In genomic region chr10:43489550-43489949, GRCm38 (mm10) we compare ENCODE assay signal across 10 mouse cellular contexts. TPM values are rescaled to one million over a fixed set of nuclear protein-coding genes. Genes with fewer than 3 reads are reported as not detected.
DNase-seq lines count a peak whose midpoint lies in the region; ATAC-seq and TF ChIP-seq lines count a peak whose summit lies in the region.
"Had no signal": no experiment of that assay in that cellular context is flagged by ENCODE, and none has a peak within 500 bp of the region (broad histone marks: within the 10 kb centered on the region; RNA-seq: fewer than 3 reads in every experiment).

No protein-coding gene starts in this region.

- peaks cover 49% of the 10 kb centered on the region for H3K4me1 ChIP-seq in heart, embryonic 13.5 days
- peaks cover 25% of the 10 kb centered on the region for H3K4me1 ChIP-seq in kidney, adult 2 months (ENCODE audit: control insufficient read depth, insufficient read depth, low read length)
- H3K4me1 ChIP-seq in liver, embryonic 15.5 days (replicated peaks), result peaks cover 41% of the 10 kb centered on the region

- TF ChIP-seq CTCF in Patski (IDR thresholded peaks at IDR 0.05), result no peak
- no peak for TF ChIP-seq CTCF in kidney, adult 2 months (conservative IDR thresholded peaks at IDR 0.05; ENCODE audit: insufficient read depth, insufficient read length, low read depth, low read length)

- ATAC-seq in heart, embryonic 13.5 days (ENCODE audit: extremely low read depth, insufficient number of reproducible peaks, low FRiP score, low TSS enrichment), result no peak
- ATAC-seq in Patski, result peak; percentile 95
- peak; percentile 35 for ATAC-seq in liver, embryonic 15.5 days (ENCODE audit: insufficient read depth)

- no peak for DNase-seq in heart, adult 8-10 months (ENCODE audit: low spot score)
- peak; percentile 41 for DNase-seq in Patski (ENCODE audit: low read depth, low spot score)
- peak; percentile 65 for DNase-seq in kidney, adult 2 months
- no peak for DNase-seq in ovary, postnatal 36 days (ENCODE audit: low spot score)
- no peak for DNase-seq in c-Kit-positive CD71-positive TER-119-positive erythroid progenitor cells, embryonic 14.5 days (ENCODE audit: low spot score)
- no peak for DNase-seq in cerebellum, adult 11-12 months

- POLR2A ChIA-PET in Patski (lab: Charles Lee), result interaction anchor here (0.6 to 1.4 kb wide), 3 partner anchors 9 to 131 kb away, joined by 4 to 5 read pairs (median 4); partner anchors contain the start of gene 1700021F05Rik

- peak overlapping the region; percentile 47 for H3K4me2 ChIP-seq in heart, embryonic 13.5 days
- no peak overlapping the region for H3K4me2 ChIP-seq in liver, embryonic 15.5 days
- H3K4me2 ChIP-seq: embryonic facial prominence, embryonic 13.5 days; neural tube, embryonic 12.5 days had no signal

- no peaks in the 10 kb centered on the region for H3K27me3 ChIP-seq in heart, embryonic 13.5 days (replicated peaks)
- no peaks in the 10 kb centered on the region for H3K27me3 ChIP-seq in Patski
- H3K27me3 ChIP-seq in kidney, adult 2 months (replicated peaks; ENCODE audit: control insufficient read depth, insufficient read depth, low read length), result no peaks in the 10 kb centered on the region
- H3K27me3 ChIP-seq in liver, embryonic 15.5 days, result no peaks in the 10 kb centered on the region
- H3K27me3 ChIP-seq: embryonic facial prominence, embryonic 13.5 days; neural tube, embryonic 12.5 days had no signal

- CTCF ChIA-PET in Patski (lab: Charles Lee), result interaction anchor here (1.4 kb wide), 1 partner anchor 51 kb away, joined by 4 read pairs; no protein-coding TSS in a partner anchor

- H3K9ac ChIP-seq in heart, embryonic 13.5 days, result 0 out of 2 replicates have a peak overlapping the region, but pooled peaks have one; percentile 16
- no peak overlapping the region for H3K9ac ChIP-seq in liver, embryonic 15.5 days
- H3K9ac ChIP-seq: embryonic facial prominence, embryonic 13.5 days; neural tube, embryonic 12.5 days had no signal

- WGBS in heart, embryonic 13.5 days, result 18% methylated on average over 6 of the region's 6 CpGs
- WGBS in kidney, adult 2 months, result 13% methylated on average over 6 of the region's 6 CpGs
- WGBS in liver, embryonic 15.5 days (ENCODE audit: insufficient replicate concordance), result 35% methylated on average over 6 of the region's 6 CpGs

- peaks cover 6% of the 10 kb centered on the region for H3K36me3 ChIP-seq in heart, embryonic 13.5 days
- no peaks in the 10 kb centered on the region for H3K36me3 ChIP-seq in kidney, adult 2 months (ENCODE audit: control insufficient read depth, insufficient read depth, low read length)
- 0 out of 2 replicates have a peak, but pooled peaks cover 4% of the 10 kb centered on the region for H3K36me3 ChIP-seq in liver, embryonic 15.5 days (replicated peaks)

- peak overlapping the region; percentile 68 for H3K27ac ChIP-seq in heart, embryonic 13.5 days (replicated peaks)
- peak overlapping the region; percentile 32 for H3K27ac ChIP-seq in kidney, adult 2 months (ENCODE audit: insufficient read depth, low read depth, low read length)
- H3K27ac ChIP-seq in liver, embryonic 15.5 days (replicated peaks), result peak overlapping the region; percentile 51
- H3K27ac ChIP-seq: embryonic facial prominence, embryonic 13.5 days; neural tube, embryonic 12.5 days had no signal

- H3K9me3 ChIP-seq in heart, embryonic 13.5 days, result no peaks in the 10 kb centered on the region
- no peaks in the 10 kb centered on the region for H3K9me3 ChIP-seq in liver, embryonic 15.5 days (replicated peaks)
- H3K9me3 ChIP-seq: embryonic facial prominence, embryonic 13.5 days; neural tube, embryonic 12.5 days had no signal

- no peak overlapping the region for H3K4me3 ChIP-seq in heart, embryonic 13.5 days
- H3K4me3 ChIP-seq in kidney, adult 2 months (ENCODE audit: insufficient read depth, low read depth, low read length), result no peak overlapping the region
- no peak overlapping the region for H3K4me3 ChIP-seq in liver, embryonic 15.5 days (replicated peaks)
- H3K4me3 ChIP-seq: embryonic facial prominence, embryonic 13.5 days; neural tube, embryonic 12.5 days had no signal

- TF ChIP-seq POLR2A in kidney, adult 2 months (IDR thresholded peaks at IDR 0.05; ENCODE audit: low read depth, low read length), result no peak

- in situ Hi-C loops in Patski (cut with MboI; ENCODE audit: low pct_unique_long_range_greater_than_20kb), result no loop called here

RNA-seq across cellular contexts. Expression of gene Bend3, which starts 10.9 kb away (rescaled TPM):
- polyA plus RNA-seq in heart, embryonic 13.5 days (2015; fragmentation: Nextera tagmentation; extraction: Ambion mirVana), result 2.5 and 2.8 TPM in 2 replicates
- total RNA-seq in heart, adult 8-10 months (2022), result 1 to 10 TPM; 6.2 to 9.1 (median 6.8) TPM
- 10.4 TPM for polyA plus RNA-seq in Patski (2021)
- 3.8 TPM in 2 replicates for polyA plus RNA-seq in kidney, adult 2 months (2012; rRNA removed)
- 1.0 TPM in 2 replicates for polyA plus RNA-seq in liver, embryonic 15.5 days (2015; fragmentation: Nextera tagmentation; extraction: Ambion mirVana)

RNA-seq across cellular contexts. Expression of gene Gm9803, which starts 34.3 kb away (rescaled TPM):
- 12.0 and 14.9 TPM in 2 replicates for polyA plus RNA-seq in heart, embryonic 13.5 days (2015; fragmentation: Nextera tagmentation; extraction: Ambion mirVana)
- 10 to 100 TPM in 1 of 4 experiments, 1 to 10 TPM in 2, not detected in 1; 3.6 to 16.9 (median 7.9) TPM for total RNA-seq in heart, adult 8-10 months (2022)
- 27.3 TPM for polyA plus RNA-seq in Patski (2021)
- 74.5 and 91.3 TPM in 2 replicates for polyA plus RNA-seq in kidney, adult 2 months (2012; rRNA removed)
- polyA plus RNA-seq in liver, embryonic 15.5 days (2015; fragmentation: Nextera tagmentation; extraction: Ambion mirVana), result 6.6 and 10.5 TPM in 2 replicates

RNA-seq across cellular contexts. Expression of gene 1700021F05Rik, which starts 51.2 kb away (rescaled TPM):
- 76.4 and 88.7 TPM in 2 replicates for polyA plus RNA-seq in heart, embryonic 13.5 days (2015; fragmentation: Nextera tagmentation; extraction: Ambion mirVana)
- total RNA-seq in heart, adult 8-10 months (2022), result 100 to 1,000 TPM; 108 to 122 (median 117) TPM
- polyA plus RNA-seq in Patski (2021), result 70.0 TPM
- polyA plus RNA-seq in kidney, adult 2 months (2012; rRNA removed), result 13.3 and 19.6 TPM in 2 replicates
- polyA plus RNA-seq in liver, embryonic 15.5 days (2015; fragmentation: Nextera tagmentation; extraction: Ambion mirVana), result 25.0 and 27.5 TPM in 2 replicates

Comparison
In these comparisons a context has a peak if more than half of its experiments do, and no peak if none do; other contexts are left out.
1. DNase-seq: peak in Patski (single experiment) and kidney, adult 2 months (single experiment); none in heart, adult 8-10 months (single experiment), ovary, postnatal 36 days (single experiment), c-Kit-positive CD71-positive TER-119-positive erythroid progenitor cells, embryonic 14.5 days (single experiment) and cerebellum, adult 11-12 months (single experiment).
2. Peak in every context shown above with its lines, with median percentiles within 50 percentile points of each other: H3K27ac ChIP-seq.